Mouse (Mus musculus) adrenal gland, adult 2 months (tissue): ENCODE results near the gene Coro7. TPM values are rescaled to one million over a fixed set of nuclear protein-coding genes. Genes with fewer than 3 reads are reported as not detected.
A peak's percentile ranks its signal among the peaks of the same experiment; 100 is the strongest.
"Not testable (repeated sequence)": the region's sequence is repeated elsewhere in the genome, so short reads cannot be mapped to it uniquely, and the experiment has no call there.

Source experiments
- DNase-seq: peaks from one replicate; pipeline ENCODE4 v3.0.0; 2021
- long read RNA-seq: library from polyadenylated mRNA; stranded (forward); transcript quantifications from one replicate; pipeline ENCODE4 v2.0.0, GENCODE M21; 2021
- polyA plus RNA-seq: library from polyadenylated mRNA; depleted of rRNA; stranded (reverse); fragments of >200 nt; gene quantifications from 2 replicates; pipeline ENCODE4 v1.2.3, GENCODE M21; 2012; rRNA removed
- total RNA-seq, 2 experiments: library from RNA; stranded (reverse); gene quantifications; 2 replicates each; pipeline ENCODE4 v1.2.3; 2021

The Coro7 gene
- 10 to 100 TPM; 27.3 to 35.5 TPM for total RNA-seq
- polyA plus RNA-seq = 58.0 and 60.3 TPM in 2 replicates
- long read RNA-seq, full-length matches to known transcripts = 6 of 17 reads
- long read RNA-seq, partial matches to known transcripts = 5 of 17 reads
- long read RNA-seq, other reads (novel, unspliced or antisense) = 6 of 17 reads

DNA sequence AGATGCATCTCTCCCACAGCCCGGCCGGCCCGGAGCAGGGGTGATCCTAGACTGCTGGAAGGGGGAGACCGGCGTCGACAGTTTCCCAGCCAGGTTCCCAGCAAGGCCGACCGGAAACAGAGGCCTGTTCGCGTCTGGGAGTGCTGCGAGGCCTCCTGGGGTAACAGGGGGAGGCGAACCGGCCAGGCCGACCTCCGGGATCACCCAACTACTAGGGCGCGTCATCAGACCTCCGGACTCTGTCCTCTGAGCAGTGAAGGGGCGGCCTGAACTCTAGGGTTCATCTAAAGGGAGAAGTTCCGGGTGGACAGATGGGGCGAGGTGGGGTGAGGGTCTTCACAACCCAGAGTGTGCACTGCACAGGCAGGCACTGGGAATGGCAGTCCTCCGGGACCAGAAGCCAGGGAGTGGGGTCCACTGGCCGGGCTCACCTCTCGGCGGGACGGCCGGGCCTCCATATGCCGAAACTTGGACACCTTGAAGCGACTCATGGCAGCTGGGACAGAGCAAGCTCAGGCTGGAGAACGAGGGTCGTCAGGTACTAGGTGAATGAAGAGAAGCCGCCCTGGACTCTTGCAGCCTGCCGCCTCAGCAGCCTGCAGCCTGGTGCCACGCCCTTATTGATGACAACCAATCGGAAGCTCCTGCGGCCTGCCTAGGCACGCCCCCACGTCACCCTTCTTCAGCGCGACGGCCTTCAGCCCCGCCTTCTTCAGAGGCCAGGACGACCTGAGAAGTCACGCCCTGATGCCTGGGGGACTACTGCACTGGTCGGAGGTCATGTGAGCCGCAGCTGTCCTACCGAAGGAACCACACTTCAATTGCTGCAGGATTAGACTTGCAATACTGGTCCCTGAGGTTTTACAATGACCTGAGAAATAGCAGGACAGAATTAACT is at the start of gene Coro7:
Gene Coro7, minus strand, starts transcription at position 657 of the 898 bp plus-strand sequence.
- DNase-seq = peak; percentile 95

DNA sequence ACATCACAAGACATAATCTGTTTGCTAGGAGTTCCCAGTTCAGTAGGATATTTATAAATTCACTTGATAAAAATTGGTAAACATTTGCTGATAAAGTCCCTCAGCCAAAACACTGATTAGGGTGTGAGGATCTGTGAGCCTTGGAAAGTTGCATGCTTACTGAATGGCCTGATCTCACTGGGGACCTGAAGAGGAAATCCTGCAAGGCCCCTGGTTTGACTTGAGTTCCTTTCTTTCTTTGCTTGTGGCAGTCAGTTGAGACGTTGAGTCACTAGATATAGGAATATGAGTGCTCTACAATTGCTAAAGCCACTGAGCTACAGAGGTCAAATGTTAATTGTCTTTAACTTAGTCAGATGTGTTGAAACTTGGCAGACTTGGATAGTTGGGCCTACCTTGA is 48.4 kb upstream of the Coro7 start:
- DNase-seq = peak; percentile 47

GRCm38 (mm10) chr16:4727526-4727925 is 47.9 kb upstream of the Coro7 start:
- DNase-seq = no peak

DNA sequence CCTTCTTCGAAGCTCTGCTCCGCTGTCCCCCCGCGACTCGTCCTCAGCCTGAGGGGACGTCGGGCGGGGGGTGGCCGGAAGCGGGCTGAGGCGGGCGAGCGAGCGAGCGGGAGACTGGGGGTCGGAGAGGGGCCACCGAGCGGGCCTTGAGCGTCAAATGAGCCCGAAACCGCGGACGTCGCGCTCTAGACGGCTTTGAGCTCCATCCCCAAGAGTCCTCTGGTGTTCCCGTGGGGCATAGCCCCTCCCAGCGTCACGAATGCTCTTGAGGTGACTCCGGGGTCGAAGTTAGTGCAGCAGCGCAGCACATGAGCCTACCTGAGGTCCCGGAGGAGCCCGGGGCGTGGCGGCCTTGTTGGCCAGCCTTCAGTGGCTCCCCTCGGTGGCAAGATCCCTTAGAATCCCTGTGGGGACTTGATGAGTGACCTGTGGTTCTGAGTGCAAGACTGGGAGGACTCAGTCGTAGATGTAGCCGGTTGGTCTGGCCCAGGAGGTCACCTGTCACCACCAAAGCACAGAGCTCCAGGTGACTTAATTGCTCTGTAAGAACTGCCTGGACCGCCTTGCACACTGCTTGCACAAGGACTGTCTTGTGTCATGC is 47.1 kb upstream of the Coro7 start:
- DNase-seq = peak; percentile 70

DNA sequence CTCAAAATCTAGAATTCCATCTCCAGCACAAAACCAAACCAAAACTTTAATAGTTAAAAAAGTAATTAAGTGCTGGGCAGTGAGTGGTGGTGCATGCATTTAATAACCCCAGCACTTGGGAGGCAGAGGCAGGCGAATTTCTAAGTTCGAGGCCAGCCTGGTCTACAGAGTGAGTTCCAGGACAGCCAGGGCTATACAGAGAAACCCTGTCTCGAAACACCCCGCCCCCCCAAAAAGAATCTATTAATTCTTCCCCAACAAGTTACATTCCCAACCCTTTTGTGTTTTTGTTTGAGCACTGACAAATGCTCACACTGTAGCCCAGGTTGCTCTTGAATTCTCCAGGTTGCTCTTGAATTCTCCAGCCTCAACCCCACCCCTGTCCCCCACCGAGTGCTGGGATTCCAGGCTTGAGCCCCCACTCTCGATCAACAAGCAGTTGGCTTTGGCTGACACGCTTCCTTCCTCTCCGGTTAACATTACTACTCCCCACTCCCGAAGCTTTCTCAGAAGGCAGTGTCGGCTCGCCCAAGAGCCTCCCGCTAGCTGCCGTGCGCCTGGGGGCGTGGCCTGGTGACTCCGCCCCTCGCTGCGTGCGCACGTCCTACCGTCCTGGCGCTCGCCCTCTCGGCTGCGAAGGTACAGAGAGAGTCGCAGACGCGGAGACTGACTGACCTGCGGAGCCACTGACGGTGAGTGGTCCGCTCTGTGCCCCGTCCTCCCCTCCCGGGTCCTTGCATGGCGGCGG is 46.4 kb upstream of the Coro7 start, which contains the start of gene Hmox2:
Gene Hmox2, plus strand, starts transcription at position 582 of the 748 bp plus-strand sequence.
- DNase-seq = peak; percentile 97

DNA sequence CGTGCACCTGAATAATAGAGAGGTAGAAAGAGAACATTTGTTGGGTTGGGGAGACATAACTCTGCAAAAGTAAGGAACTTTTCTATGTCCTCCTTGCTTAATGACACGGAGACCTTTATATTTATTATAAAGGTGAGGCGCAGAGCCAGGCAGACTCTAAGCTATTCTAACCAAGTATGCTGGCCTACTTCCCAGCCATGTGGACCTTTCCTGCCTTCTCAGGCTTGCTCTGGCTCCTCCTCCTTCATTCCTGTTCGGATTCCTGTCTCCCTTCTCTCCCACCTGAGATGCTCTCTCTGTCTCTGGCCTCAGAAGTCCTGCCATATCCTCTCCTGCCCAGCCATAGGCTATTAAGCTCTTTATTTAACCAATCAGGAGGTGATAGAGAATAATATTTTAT is 45.7 kb upstream of the Coro7 start:
- DNase-seq = no peak

DNA sequence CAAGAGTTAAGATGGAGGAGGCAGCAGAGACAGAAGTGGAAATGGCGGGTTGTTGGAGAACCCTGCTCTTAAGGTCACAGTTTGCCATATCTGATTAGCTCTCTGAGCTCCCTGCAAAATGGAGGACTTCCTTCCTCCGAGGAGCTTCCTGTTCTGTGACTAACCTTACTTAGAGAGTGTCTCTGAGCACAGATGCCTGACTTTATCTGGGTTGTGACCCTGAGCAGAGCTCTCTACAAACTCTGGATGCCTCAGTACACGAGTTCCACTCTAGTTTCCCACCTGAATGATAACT is 43.3 kb upstream of the Coro7 start:
- DNase-seq = no peak

DNA sequence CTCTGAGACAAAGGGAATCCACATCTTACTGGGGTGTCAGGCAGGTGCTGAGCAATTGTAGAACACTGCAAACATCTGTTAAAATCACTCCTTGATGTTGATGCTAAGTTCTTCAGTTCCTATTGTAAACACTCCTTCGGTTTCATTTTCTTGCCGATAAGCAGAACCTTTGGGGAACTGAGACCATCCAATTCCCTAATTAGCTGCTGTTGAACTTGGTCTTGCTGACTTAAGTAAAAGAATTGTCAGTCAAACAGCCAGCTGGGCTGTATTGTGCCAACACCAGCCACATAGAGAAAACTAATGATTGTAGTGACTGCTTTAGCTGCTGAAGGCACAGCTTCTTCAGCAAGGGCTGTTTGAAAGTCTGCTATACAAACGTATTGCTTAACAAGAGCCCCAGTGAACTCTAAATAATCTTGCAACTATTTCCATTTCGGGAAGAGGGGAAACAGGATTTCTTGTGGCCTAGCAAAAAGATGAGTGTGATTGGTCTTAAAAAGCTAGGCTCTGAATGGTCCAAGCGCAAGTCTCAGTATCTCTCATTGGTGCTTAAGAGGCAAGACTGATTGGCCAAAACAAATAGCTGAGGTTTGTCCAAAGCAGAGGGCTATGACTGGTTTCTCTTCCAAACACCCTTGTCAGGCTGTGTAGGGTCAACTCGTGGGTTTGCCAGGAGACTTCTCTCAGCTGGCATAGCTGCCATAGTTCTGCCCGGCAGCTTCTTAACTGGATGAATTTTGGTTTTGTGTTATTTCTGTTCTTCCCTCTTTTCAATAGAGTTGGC is 42.7 kb upstream of the Coro7 start:
- no peak for DNase-seq

DNA sequence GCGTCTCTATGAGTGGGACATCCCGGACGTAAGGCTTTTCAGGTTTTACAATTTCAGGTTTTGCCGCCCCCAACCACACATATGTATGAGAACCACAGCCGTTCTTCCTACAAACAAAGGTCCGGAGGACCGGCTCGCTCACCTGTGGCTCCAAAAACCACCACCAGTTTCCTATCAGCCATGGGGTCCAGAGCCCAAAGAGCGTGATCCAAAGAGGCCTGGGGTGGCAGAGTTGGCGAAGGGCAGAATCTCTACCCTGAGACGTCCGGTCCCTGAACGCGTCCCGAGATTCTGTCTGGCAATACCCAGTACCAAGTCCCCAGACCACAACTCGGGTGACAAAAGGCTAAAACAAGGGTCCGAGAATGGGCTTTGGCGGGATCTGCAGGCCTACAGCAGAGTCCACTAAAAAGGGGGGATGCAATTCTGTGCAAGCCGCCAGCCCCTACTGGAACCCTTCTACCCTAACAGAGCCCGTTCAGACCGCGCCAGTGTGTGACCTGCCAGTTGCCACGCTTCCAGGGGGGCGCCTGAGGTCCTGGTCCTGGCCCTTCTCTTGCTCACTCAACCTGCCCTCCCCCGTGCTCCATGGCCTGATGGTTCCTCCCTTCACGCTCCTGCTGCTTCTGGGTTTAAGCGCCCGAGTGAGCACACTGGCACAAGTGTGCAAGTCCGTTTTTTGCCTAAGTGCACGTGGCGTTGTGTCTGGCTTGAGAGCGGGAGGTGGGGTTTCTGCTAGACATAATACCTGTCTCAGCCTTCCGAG is 39.4 kb upstream of the Coro7 start, which contains the start of gene Nmral1:
Gene Nmral1, minus strand, starts transcription at position 604 of the 766 bp plus-strand sequence.
- DNase-seq = peak; percentile 75

- DNase-seq = no peak
Observed at GRCm38 (mm10) chr16:4717866-4718265, 38.3 kb upstream of the Coro7 start.

- no peak for DNase-seq
Observed at GRCm38 (mm10) chr16:4713861-4714710, 34.5 kb upstream of the Coro7 start.

GRCm38 (mm10) chr16:4711173-4711572 is 31.6 kb upstream of the Coro7 start:
- no peak for DNase-seq

DNA sequence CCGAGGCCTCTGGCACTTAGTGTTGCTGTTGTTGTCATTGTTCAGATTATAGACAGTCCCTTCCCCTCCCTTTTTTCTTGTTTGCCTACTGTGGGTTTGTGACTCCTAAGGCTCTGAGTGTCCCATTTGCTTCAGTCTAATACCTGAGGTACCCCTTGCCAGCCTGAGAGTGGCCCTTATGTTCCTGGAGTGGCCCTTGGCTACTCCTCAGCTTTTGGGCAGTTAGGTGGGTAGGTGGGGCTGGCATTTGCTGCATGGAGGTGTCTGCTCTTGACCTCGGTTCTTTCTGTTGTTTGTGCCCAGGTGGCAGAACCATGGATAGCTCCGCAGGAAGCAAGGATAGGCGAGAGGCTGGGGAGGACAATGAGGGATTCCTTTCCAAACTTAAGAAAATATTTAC is 26.0 kb upstream of the Coro7 start:
- no peak for DNase-seq

DNA sequence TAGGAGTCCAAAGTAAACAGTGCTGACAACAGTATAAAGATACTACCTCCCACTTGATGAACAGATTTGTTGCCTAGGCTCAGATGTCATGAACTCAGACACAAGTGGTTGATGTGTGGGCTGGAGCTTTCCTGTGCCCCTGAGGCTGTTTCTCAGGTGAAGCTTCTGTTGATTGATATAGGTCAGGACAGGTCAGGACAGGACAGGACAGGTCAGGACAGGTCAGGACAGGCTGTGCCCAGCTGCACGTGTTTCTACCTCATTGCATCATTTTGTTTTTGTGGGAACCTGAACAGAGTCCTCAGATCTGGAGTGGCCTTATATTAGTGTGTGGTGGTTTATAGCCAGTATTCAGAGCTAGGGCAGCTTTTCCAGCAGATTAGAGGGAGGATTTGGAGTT is 23.1 kb upstream of the Coro7 start:
- no peak for DNase-seq

GRCm38 (mm10) chr16:4701211-4701610 is 21.6 kb upstream of the Coro7 start:
- DNase-seq = no peak

DNA sequence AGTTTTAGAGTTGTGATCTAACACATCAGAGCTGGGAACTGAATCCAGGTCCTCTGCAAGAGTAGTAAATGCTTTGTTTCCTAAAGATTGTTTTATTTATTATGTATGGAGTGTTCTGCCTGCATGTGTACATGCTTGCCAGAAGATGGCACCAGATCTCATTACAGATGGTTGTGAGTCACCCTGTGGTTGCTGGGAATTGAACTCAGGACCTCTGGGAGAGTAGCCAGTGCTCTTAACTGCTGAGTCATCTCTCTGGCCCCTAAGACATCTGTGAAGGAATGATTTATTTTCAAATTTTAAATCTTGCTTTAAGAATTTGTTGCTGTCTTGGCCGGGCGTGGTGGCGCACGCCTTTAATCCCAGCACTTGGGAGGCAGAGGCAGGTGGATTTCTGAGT is 9.8 kb upstream of the Coro7 start:
- DNase-seq = not testable (repeated sequence)

- DNase-seq = no peak
Observed at GRCm38 (mm10) chr16:4684457-4684791, 4.8 kb upstream of the Coro7 start.

- peak; percentile 97 for DNase-seq
Observed at GRCm38 (mm10) chr16:4683581-4684456, 4.2 kb upstream of the Coro7 start.

DNA sequence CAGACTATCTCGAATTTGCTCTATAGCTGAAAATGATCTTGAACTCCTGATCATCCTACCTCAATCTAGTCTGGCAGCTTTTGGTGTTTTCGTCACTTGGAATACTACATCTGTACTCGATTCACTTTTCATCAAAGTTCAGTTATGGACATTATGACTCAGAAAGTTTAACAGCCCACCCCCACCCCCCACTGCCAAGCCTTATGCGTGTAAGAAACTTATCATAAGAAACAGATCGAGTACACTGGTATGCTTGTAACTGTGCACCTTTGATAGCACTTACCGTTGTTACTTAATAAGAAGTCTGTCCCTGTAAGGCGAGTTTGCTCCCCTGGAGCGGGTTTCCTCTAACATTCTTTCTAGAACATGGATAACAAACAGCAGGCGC is 3.6 kb upstream of the Coro7 start:
- no peak for DNase-seq
